Mouse (Mus musculus) midbrain, postnatal 0 days (tissue): ENCODE measurements at regions not wholly inside any gene's neighbourhood (a gene's known extent, or its start where the extent isn't known, plus 50 kb on each side); places are given as distances from the start of the nearest gene placed in this dataset.

Experiments used
- ATAC-seq: fragments of 200-750 bp; cut with Nextera tagmentation; 2 replicates; pipeline ENCODE4 v1.8.0; 2017; ENCODE audit warnings: moderate number of reproducible peaks, mild to moderate bottlenecking, moderate TSS enrichment, moderate library complexity; ENCODE audit not compliant: low FRiP score
- DNase-seq: peaks from one replicate; pipeline ENCODE4 v3.0.0-alpha.2; 2015; ENCODE audit warnings: low spot score
- H3K27ac ChIP-seq: fragments of 300-500 bp; sonication (generic); 2 replicates; pipeline ENCODE4 v1.5.1; 2014; ENCODE audit warnings: low read depth, mild to moderate bottlenecking, low read length, mixed read lengths
- H3K27me3 ChIP-seq: fragments of 300-500 bp; sonication (generic); 2 replicates; pipeline ENCODE4 v1.6.1; 2014; ENCODE audit warnings: low read length, control low read depth, mixed read lengths; ENCODE audit not compliant: insufficient read depth
- H3K36me3 ChIP-seq: fragments of 300-500 bp; sonication (generic); 2 replicates; pipeline ENCODE4 v1.6.1; 2014; ENCODE audit warnings: low read length, control low read depth, mixed read lengths; ENCODE audit not compliant: insufficient read depth
- H3K4me1 ChIP-seq: fragments of 300-500 bp; sonication (generic); 2 replicates; pipeline ENCODE4 v1.6.1; 2014; ENCODE audit warnings: mild to moderate bottlenecking, control low read depth, antibody characterized with exemption, low read length, mixed read lengths; ENCODE audit not compliant: insufficient read depth
- H3K4me2 ChIP-seq: fragments of 300-500 bp; sonication (generic); 2 replicates; pipeline ENCODE4 v1.6.1; 2014; ENCODE audit warnings: low read depth, mild to moderate bottlenecking, low read length, mixed read lengths; ENCODE audit not compliant: poor library complexity, severe bottlenecking
- H3K4me3 ChIP-seq: fragments of 300-500 bp; sonication (generic); 2 replicates; pipeline ENCODE4 v1.5.1; 2014; ENCODE audit warnings: low read depth, mild to moderate bottlenecking, low read length, moderate library complexity
- H3K9ac ChIP-seq: fragments of 300-500 bp; sonication (generic); replicated peaks from 2 replicates; pipeline ENCODE4 v1.6.1; 2014; ENCODE audit warnings: mild to moderate bottlenecking, low read length, moderate library complexity, mixed read lengths; ENCODE audit not compliant: poor library complexity, severe bottlenecking
- H3K9me3 ChIP-seq: fragments of 300-500 bp; sonication (generic); 2 replicates; pipeline ENCODE4 v1.6.1; 2016; ENCODE audit warnings: low read length, control low read depth
- CTCF ChIP-seq: IDR thresholded peaks from 2 replicates; pipeline ENCODE4 v1.5.1; 2016; ENCODE audit warnings: antibody characterized with exemption, mild to moderate bottlenecking
- WGBS: fragments of 180-500 bp; shearing (Covaris S2); extraction: QIAGEN DNeasy Blood & Tissue Kit; methylation state at CpG from one replicate; pipeline ENCODE4 v1.1.7; 2014; 5-methylcytosine and 5-hydroxymethylcytosine counted together

DNA sequence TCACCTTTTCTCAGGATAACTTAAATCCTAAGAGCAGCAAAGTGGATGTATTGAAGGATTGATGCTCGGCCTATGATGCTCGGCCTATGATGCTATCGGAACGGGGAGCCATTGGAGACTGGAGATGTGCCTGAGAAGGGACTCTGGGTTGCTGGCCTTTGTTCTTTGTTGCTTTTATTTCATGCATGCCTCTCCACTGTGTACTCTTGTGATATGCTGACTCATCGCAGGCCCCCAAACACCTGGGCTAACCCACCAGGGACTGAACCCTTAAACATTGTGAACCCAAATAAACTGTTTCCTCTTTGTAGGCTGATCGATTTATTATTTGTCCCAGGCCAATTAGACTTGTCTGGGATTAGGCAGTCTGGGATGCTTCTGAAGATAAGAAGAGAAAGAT is 61.9 kb downstream of the Pdcl3 start:
- H3K9me3 ChIP-seq, result peaks cover 11% of the 10 kb centered on the region; the same call in 1 of the 2 replicates
- ATAC-seq, result no peak

DNA sequence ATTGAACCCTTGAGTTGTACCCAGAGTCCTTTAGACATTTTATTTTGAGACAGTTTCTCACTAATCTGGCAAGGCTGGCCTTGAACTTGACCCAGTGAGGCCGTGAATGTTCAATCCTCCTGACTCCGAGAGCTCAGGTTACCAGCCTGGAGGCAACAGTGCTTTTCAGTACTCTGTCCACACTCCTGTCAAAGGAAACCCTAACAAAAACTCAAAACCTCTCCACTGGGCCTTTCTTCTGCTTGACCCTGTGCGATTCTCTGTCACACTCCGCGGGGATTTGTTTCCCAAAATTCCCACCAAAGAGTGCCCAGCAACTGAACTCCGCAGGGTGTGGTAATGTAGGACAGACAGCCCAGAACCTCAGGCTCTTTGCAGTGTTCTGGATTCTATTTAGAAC is 71.9 kb downstream of the Pdcl3 start:
- WGBS, result 71% methylated on average over 6 of the region's 6 CpGs
- no peak overlapping the region for H3K4me3 ChIP-seq
- H3K9ac ChIP-seq, result no peak overlapping the region
- no peaks in the 10 kb centered on the region for H3K9me3 ChIP-seq
- DNase-seq (no peak), ATAC-seq (no peak)
- H3K36me3 ChIP-seq, result no peaks in the 10 kb centered on the region
- no peak for TF ChIP-seq CTCF
- H3K4me2 ChIP-seq, result no peak overlapping the region
- no peak overlapping the region for H3K27ac ChIP-seq
- H3K4me1 ChIP-seq, result no peaks in the 10 kb centered on the region
- H3K27me3 ChIP-seq, result no peaks in the 10 kb centered on the region

More for the DNA sequence above, 61.9 kb downstream of the Pdcl3 start:
- WGBS, result 96% methylated on average over 6 of the region's 6 CpGs
- H3K4me1 ChIP-seq, result no peaks in the 10 kb centered on the region; the same call in 1 of the 2 replicates
- H3K4me3 ChIP-seq, result no peak overlapping the region
- no peak for DNase-seq
- TF ChIP-seq CTCF, result no peak
- H3K27me3 ChIP-seq, result no peaks in the 10 kb centered on the region
- H3K4me2 ChIP-seq, result no peak overlapping the region
- no peak overlapping the region for H3K9ac ChIP-seq
- no peaks in the 10 kb centered on the region for H3K36me3 ChIP-seq
- H3K27ac ChIP-seq, result no peak overlapping the region

DNA sequence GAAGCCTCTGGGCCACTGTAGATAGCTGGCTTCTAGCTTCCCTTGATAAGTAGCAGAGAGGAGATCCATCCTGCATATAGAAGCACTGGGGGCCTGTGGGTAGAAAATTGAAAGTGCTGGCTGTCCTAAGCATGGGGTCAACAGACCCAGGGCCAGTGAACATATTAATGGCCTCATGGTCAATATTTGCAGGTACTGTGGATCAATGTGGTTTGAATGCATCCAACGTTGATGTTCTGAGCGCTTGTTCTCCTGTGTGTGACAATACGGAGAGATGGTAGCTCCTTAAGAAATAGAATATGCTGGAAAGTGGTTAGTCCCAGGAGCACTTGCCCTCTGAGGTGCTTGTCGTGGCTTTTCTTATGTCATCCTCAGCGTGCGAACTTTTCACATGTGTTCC is 77.1 kb downstream of the Pdcl3 start:
- DNase-seq, result no peak
- Histone ChIP-seq H3K4me1 (no peaks in the 10 kb centered on the region), H3K9me3 (no peaks in the 10 kb centered on the region), H3K27ac (no peak overlapping the region), H3K36me3 (no peaks in the 10 kb centered on the region), H3K4me3 (no peak overlapping the region), H3K27me3 (no peaks in the 10 kb centered on the region), H3K9ac (no peak overlapping the region), H3K4me2 (no peak overlapping the region)
- 97% methylated on average over 6 of the region's 6 CpGs for WGBS
- ATAC-seq, result no peak
- TF ChIP-seq CTCF, result no peak

DNA sequence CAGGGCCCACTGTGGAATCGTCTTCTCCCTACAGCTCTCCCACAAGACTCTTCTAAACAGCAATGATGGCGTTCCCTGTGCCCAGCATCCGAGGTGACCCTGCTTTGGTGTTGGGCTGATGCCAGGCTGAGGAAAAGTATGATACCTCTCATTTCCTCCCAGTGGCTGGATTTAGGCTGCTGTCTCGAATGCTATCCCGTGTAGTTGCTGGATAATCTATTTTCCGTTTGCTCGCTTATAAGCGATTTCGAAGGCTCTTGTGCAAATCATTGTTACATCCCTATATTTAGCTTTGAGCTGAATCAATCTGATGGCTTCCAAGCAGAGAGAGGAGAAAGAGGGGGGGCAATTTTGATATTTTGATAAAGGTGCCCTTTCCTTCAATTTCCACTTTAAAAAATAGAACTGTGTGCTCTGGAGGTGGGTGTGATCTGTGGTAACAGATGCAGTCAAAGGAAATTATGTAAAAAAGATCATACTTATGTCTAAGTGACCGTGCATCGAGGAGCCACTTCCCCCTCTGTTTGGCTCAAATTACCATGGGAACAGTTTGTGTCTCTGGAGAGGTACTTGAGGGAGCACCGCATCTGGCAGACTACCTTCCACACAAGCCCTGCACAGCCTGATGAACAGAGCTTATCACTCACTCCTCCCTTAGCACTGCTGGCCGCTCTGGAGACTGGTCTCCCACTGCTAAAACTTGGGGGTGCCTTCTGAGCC is 78.4 kb downstream of the Pdcl3 start:
- TF ChIP-seq CTCF, result no peak
- H3K9ac ChIP-seq, result no peak overlapping the region
- no peaks in the 10 kb centered on the region for H3K36me3 ChIP-seq
- WGBS, result 74% methylated on average over 13 of the region's 13 CpGs
- no peaks in the 10 kb centered on the region for H3K9me3 ChIP-seq
- H3K4me3 ChIP-seq, result no peak overlapping the region
- no peak overlapping the region for H3K27ac ChIP-seq
- no peak for ATAC-seq
- H3K4me2 ChIP-seq, result no peak overlapping the region
- no peaks in the 10 kb centered on the region for H3K4me1 ChIP-seq
- H3K27me3 ChIP-seq, result no peaks in the 10 kb centered on the region
- no peak for DNase-seq

DNA sequence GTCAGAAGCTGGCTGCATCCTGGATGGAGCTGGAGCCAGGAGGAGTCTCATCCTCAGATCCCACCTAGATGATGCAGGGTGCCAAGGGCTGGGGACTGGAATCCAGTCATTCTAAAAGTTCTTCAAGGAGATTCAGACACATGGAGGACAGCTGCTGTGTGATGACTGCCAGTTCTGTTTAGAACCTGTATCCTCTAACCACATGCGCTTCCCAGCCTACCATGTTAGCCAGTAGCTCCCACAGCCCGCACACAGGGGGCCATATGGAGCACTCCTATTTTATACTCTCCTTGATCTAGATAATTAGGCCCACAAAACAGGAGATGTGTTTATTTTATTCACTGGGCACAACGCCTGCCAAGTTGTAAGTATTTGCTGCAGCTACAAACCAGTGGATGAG is 79.4 kb downstream of the Pdcl3 start:
- no peak overlapping the region for H3K4me2 ChIP-seq
- WGBS, result 91% methylated on average over 3 of the region's 3 CpGs
- H3K4me1 ChIP-seq, result no peaks in the 10 kb centered on the region
- ATAC-seq, result no peak
- DNase-seq, result no peak
- TF ChIP-seq CTCF, result no peak
- no peak overlapping the region for H3K4me3 ChIP-seq
- no peaks in the 10 kb centered on the region for H3K36me3 ChIP-seq
- H3K27ac ChIP-seq, result no peak overlapping the region
- no peak overlapping the region for H3K9ac ChIP-seq
- H3K27me3 ChIP-seq, result no peaks in the 10 kb centered on the region
- no peaks in the 10 kb centered on the region for H3K9me3 ChIP-seq

DNA sequence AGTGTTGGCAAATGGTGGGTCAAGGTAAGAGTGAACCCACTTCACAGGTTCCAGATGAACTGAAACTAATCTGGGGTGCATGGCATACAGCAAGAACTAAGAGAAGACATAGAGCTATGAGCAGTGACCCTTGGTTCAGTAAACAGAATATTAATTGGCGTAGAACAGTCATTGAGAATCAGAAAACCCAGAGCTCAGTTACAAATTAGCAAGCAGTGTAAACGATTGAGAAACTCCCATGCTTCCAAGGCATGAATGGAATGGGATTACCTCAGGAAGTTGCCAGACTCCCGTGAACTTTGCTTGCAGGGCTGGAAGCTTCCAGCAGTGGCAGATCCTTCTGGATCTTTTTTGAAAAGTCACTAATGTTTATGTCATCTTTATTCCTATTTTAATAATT is 82.5 kb downstream of the Pdcl3 start:
- Histone ChIP-seq H3K27ac (no peak overlapping the region), H3K9ac (no peak overlapping the region), H3K36me3 (no peaks in the 10 kb centered on the region), H3K4me3 (no peak overlapping the region), H3K27me3 (no peaks in the 10 kb centered on the region), H3K4me1 (no peaks in the 10 kb centered on the region), H3K4me2 (no peak overlapping the region), H3K9me3 (no peaks in the 10 kb centered on the region)
- TF ChIP-seq CTCF, result no peak
- WGBS, result 68% methylated on average over 3 of the region's 3 CpGs
- no peak for ATAC-seq
- no peak for DNase-seq
